Comparison of ENCODE assay signal across 9 mouse cellular contexts in the genomic region with DNA sequence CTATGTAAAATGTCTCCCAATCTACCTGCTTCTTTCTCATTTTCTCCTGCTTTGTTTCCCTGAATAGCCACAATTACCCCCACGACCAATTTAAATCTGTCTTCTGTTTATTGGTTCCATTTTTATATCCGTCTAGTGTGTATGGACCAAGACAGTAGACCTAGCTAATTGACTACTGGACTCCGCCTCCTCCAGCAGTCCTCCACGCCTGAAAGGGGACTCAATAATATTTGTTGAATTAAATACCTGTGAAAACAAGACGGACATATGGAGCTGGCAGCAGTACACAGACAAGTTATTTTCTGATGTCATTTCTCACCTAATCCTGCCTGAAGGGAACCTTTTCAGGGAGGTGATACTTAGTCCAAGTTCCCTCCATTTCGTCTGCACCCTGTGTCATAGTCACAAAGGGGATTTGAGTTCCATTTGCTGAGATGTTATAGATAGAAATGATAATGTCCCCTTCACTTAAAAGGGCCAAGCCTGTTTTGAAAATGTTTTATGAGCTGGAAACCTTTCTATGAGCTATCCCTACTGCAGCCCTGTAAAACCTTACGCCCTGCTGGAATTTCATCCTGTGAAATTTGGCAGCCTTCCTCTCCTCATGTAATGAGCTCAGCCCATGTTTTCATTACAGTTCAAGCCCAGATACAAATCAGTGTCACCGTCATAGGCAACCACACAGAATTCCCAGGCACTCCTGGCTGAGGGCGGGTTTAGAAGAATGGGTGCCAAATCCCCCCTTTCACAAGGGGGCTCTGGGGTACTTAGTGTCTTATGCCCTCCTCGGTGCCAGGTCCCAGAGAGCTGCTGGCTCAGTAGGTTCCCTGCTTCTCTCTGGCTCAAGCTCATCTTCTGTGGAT.
DNase-seq lines count a peak whose midpoint lies in the region; ATAC-seq lines count a peak whose summit lies in the region.
"Had no signal": no experiment of that assay in that cellular context is flagged by ENCODE, and none has a peak within 500 bp of the region (broad histone marks: within the 10 kb centered on the region; RNA-seq: fewer than 3 reads in every experiment).

No protein-coding gene starts in this region.

- peak; percentile 22 for DNase-seq in kidney, postnatal 14 days
- no peak for DNase-seq in kidney, adult 9 months
- DNase-seq in cerebellum, postnatal 10 days, result peak; percentile 48 to 59
- peak; percentile 23 for DNase-seq in gastrocnemius, adult 18-20 months (ENCODE audit: low spot score)
- DNase-seq in thymus, postnatal 14 days, result no peak
- no peak for DNase-seq in ovary, postnatal 10 days (ENCODE audit: low spot score)

- H3K4me1 ChIP-seq in limb, embryonic 13.5 days, result peaks cover 15% of the 10 kb centered on the region
- H3K4me1 ChIP-seq: lung, embryonic 15.5 days had no signal

- no peaks in the 10 kb centered on the region for H3K27me3 ChIP-seq in limb, embryonic 13.5 days
- H3K27me3 ChIP-seq: lung, embryonic 15.5 days had no signal

- H3K9ac ChIP-seq in limb, embryonic 13.5 days, result no peak overlapping the region
- H3K9ac ChIP-seq: lung, embryonic 15.5 days had no signal

- no peak overlapping the region for H3K27ac ChIP-seq in limb, embryonic 13.5 days
- H3K27ac ChIP-seq: lung, embryonic 15.5 days had no signal

- WGBS in limb, embryonic 13.5 days, result 32% methylated on average over 10 of the region's 10 CpGs

- peak overlapping the region; percentile 21 for H3K4me2 ChIP-seq in limb, embryonic 13.5 days (replicated peaks)
- H3K4me2 ChIP-seq: lung, embryonic 15.5 days had no signal

- ATAC-seq in limb, embryonic 13.5 days (ENCODE audit: low FRiP score, low read depth), result peak; percentile 89
- no peak for ATAC-seq in frontal cortex, adult (ENCODE audit: low TSS enrichment)

- no peaks in the 10 kb centered on the region for H3K9me3 ChIP-seq in limb, embryonic 13.5 days
- H3K9me3 ChIP-seq: lung, embryonic 15.5 days had no signal

- H3K4me3 ChIP-seq in limb, embryonic 13.5 days, result no peak overlapping the region
- H3K4me3 ChIP-seq: lung, embryonic 15.5 days had no signal

- no peaks in the 10 kb centered on the region for H3K36me3 ChIP-seq in limb, embryonic 13.5 days
- H3K36me3 ChIP-seq: lung, embryonic 15.5 days had no signal

Comparison
In these comparisons a context has a peak if more than half of its experiments do, and no peak if none do; other contexts are left out.
1. DNase-seq: peak in kidney, postnatal 14 days (single experiment), cerebellum, postnatal 10 days (2 of 2) and gastrocnemius, adult 18-20 months (single experiment); none in kidney, adult 9 months (single experiment), thymus, postnatal 14 days (single experiment) and ovary, postnatal 10 days (single experiment).